Mouse (Mus musculus): ENCODE measurements at regions not wholly inside any gene's neighbourhood (a gene's known extent, or its start where the extent isn't known, plus 50 kb on each side); places are given as distances from the start of the nearest gene placed in this dataset.
"Not testable (repeated sequence)": the region's sequence is repeated elsewhere in the genome, so short reads cannot be mapped to it uniquely, and the experiment has no call there.

GRCm38 (mm10) chr9:11871489-11871888 lies 966.9 kb upstream of the Cntn5 start:
- Histone ChIP-seq H3K27ac (ENCODE audit: low read depth, low read length) (no peak overlapping the region), H3K9ac (no peak overlapping the region), H3K27me3 (ENCODE audit: insufficient read depth, low read length) (no peaks in the 10 kb centered on the region), H3K4me2 (ENCODE audit: low read depth) (no peak overlapping the region), H3K36me3 (ENCODE audit: insufficient read depth) (no peaks in the 10 kb centered on the region), H3K4me1 (ENCODE audit: insufficient read depth) (no peaks in the 10 kb centered on the region), H3K4me3 (ENCODE audit: low read depth, low read length) (no peak overlapping the region), H3K9me3 (ENCODE audit: low read length) (no peaks in the 10 kb centered on the region)
- DNase-seq (no peak), ATAC-seq (no peak)
- WGBS: 86% methylated on average over 1 of the region's 1 CpGs
- no peak for TF ChIP-seq CTCF (IDR thresholded peaks at IDR 0.05; ENCODE audit: low read depth)

GRCm38 (mm10) chr9:11848692-11849091 lies 944.1 kb upstream of the Cntn5 start:
- not testable (repeated sequence) for H3K9me3 ChIP-seq (ENCODE audit: low read length); H3K36me3 ChIP-seq (ENCODE audit: insufficient read depth); ATAC-seq; H3K4me2 ChIP-seq (ENCODE audit: low read depth); H3K4me3 ChIP-seq (ENCODE audit: low read depth, low read length); H3K27me3 ChIP-seq (ENCODE audit: insufficient read depth, low read length); DNase-seq; H3K4me1 ChIP-seq (ENCODE audit: insufficient read depth); H3K9ac ChIP-seq; H3K27ac ChIP-seq (ENCODE audit: low read depth, low read length)
- 83% methylated on average over 3 of the region's 3 CpGs for WGBS

Data from forebrain, postnatal 0 days (tissue).